Mouse (Mus musculus): Measurements from ENCODE around the gene Rimbp3.

DNA sequence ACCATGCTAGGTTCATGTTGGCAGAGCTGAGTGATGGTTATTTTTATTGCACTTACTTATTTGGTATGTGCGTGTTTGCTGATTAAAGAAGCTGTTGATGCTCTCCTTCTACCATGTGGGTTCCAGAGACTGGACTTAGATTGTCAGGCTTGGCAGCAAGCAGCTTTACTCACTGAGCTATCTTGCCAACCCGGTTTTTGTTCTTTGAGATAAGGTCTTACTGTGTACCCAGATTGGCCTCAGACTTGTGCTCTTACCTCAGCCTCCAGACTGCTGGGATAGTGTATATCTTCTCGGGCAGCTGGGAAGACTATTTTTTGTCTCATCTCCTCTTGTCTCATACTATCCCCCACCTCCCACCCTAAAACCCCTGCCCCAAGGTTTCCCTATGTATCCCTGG lies 29.2 kb downstream of the Rimbp3 start:
- TF ChIP-seq CTCF (IDR thresholded peaks at IDR 0.05; ENCODE audit: low read depth, low read length) (no peak), POLR2A (IDR thresholded peaks at IDR 0.05; ENCODE audit: extremely low read depth, insufficient read depth, low read length) (no peak)

Data from liver, adult 2 months (tissue).